Mouse (Mus musculus): ENCODE measurements around the gene Gm10309. TPM values are rescaled to one million over a fixed set of nuclear protein-coding genes. Genes with fewer than 3 reads are reported as not detected.

Gene Gm10309
- 0.41 TPM for polyA plus RNA-seq (2014; fragmentation: Illumina TruSeq; extraction: RNeasy Lipid Tissue Mini Kit (QIAGEN cat#74804); ENCODE audit: insufficient read depth, low read depth, low replicate concordance)

DNA sequence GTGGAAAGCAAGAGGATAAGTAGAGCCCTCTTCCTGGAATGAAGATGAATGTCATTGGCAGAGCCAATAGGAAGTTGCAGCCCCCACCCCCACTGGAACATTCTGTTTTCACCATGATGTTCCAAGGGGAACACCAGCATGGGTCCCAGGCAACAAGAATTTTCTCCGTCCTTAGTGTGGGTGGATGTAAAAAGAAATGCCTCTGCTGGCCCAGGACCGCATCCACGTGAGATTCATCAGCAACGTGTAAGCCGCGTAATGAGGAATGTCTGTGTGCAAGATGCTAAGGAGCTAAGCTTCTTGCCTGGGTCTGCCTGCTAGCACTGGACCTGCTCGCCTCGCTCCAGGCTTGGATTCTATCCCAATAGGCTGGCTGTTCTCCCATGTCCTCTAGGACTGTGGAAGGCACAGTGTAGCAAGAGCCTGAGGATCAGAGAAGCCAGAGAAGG, at the start of gene Gm10309:
Gm10309 (minus strand) TSS at position 50 of the 449 bp plus-strand sequence.

Other genes with a start within 250 kb of the Gm10309 start
- 321 TPM for gene Epas1, start 248.5 kb upstream of the Gm10309 start, polyA plus RNA-seq (2014; fragmentation: Illumina TruSeq; extraction: RNeasy Lipid Tissue Mini Kit (QIAGEN cat#74804); ENCODE audit: insufficient read depth, low read depth, low replicate concordance)